Mouse (Mus musculus) splenic B cell, adult 2 months (primary cell): Measurements from ENCODE around the gene Tbc1d10c.

ENCODE experiments used
- DNase-seq: peaks from one replicate; pipeline ENCODE4 v3.0.0-alpha.2; 2011; ENCODE audit warnings: low read depth, low spot score
- H3K27me3 ChIP-seq: 2 replicates; pipeline ENCODE4 v1.6.1; 2012; ENCODE audit warnings: mild to moderate bottlenecking, low read length, moderate library complexity, mixed read lengths; ENCODE audit not compliant: control insufficient read depth, poor library complexity, insufficient read depth, severe bottlenecking
- H3K36me3 ChIP-seq: 2 replicates; pipeline ENCODE4 v1.6.1; 2012; ENCODE audit warnings: mild to moderate bottlenecking, low read length, moderate library complexity, mixed read lengths; ENCODE audit not compliant: control insufficient read depth, poor library complexity, insufficient read depth, severe bottlenecking

The Tbc1d10c gene

GRCm38 (mm10) chr19:4220957-4221743 lies 30.1 kb upstream of the Tbc1d10c start:
- DNase-seq, result peak; percentile 43
- Histone ChIP-seq H3K27me3 (no peaks in the 10 kb centered on the region), H3K36me3 (peaks cover 3% of the 10 kb centered on the region; the same call in 1 of the 2 replicates)

GRCm38 (mm10) chr19:4220416-4220815 lies 29.3 kb upstream of the Tbc1d10c start:
- DNase-seq, result no peak
- Histone ChIP-seq H3K27me3 (no peaks in the 10 kb centered on the region), H3K36me3 (peaks cover 3% of the 10 kb centered on the region; the same call in 1 of the 2 replicates)

GRCm38 (mm10) chr19:4219943-4220342 lies 28.9 kb upstream of the Tbc1d10c start:
- DNase-seq, result no peak
- Histone ChIP-seq H3K27me3 (no peaks in the 10 kb centered on the region), H3K36me3 (peaks cover 3% of the 10 kb centered on the region; the same call in 1 of the 2 replicates)

GRCm38 (mm10) chr19:4218784-4219183 lies 27.7 kb upstream of the Tbc1d10c start:
- DNase-seq, result peak; percentile 62
- Histone ChIP-seq H3K36me3 (peaks cover 3% of the 10 kb centered on the region; the same call in 1 of the 2 replicates), H3K27me3 (no peaks in the 10 kb centered on the region)

- no peaks in the 10 kb centered on the region for H3K27me3 ChIP-seq
- H3K36me3 ChIP-seq, result peaks cover 1% of the 10 kb centered on the region; the same call in 1 of the 2 replicates
- no peak for DNase-seq
Measured at GRCm38 (mm10) chr19:4218293-4218692, 27.2 kb upstream of the Tbc1d10c start.

- H3K36me3 ChIP-seq, result peaks cover 1% of the 10 kb centered on the region; the same call in 1 of the 2 replicates
- DNase-seq, result no peak
- H3K27me3 ChIP-seq, result no peaks in the 10 kb centered on the region
Measured at GRCm38 (mm10) chr19:4217855-4218254, 26.8 kb upstream of the Tbc1d10c start.

- no peak for DNase-seq
- Histone ChIP-seq H3K36me3 (no peaks in the 10 kb centered on the region; the same call in 1 of the 2 replicates), H3K27me3 (no peaks in the 10 kb centered on the region)
Measured at GRCm38 (mm10) chr19:4217140-4217539, 26.1 kb upstream of the Tbc1d10c start.

GRCm38 (mm10) chr19:4216041-4216685 lies 25.1 kb upstream of the Tbc1d10c start:
- Histone ChIP-seq H3K27me3 (no peaks in the 10 kb centered on the region), H3K36me3 (no peaks in the 10 kb centered on the region; the same call in 1 of the 2 replicates)
- DNase-seq, result peak; percentile 39

GRCm38 (mm10) chr19:4215451-4215840 lies 24.4 kb upstream of the Tbc1d10c start:
- no peaks in the 10 kb centered on the region; the same call in 1 of the 2 replicates for H3K36me3 ChIP-seq
- no peak for DNase-seq
- H3K27me3 ChIP-seq, result no peaks in the 10 kb centered on the region

- Histone ChIP-seq H3K36me3 (no peaks in the 10 kb centered on the region; the same call in 1 of the 2 replicates), H3K27me3 (no peaks in the 10 kb centered on the region)
- peak; percentile 46 for DNase-seq
Measured at GRCm38 (mm10) chr19:4214771-4215450, 23.8 kb upstream of the Tbc1d10c start.

GRCm38 (mm10) chr19:4214071-4214770 lies 23.1 kb upstream of the Tbc1d10c start, which contains the start of the genes Clcf1 and AC109138.7:
Gene Clcf1 (plus strand): TSS chr19:4214238.
Gene AC109138.7 (plus strand): TSS chr19:4214357.
- Histone ChIP-seq H3K36me3 (no peaks in the 10 kb centered on the region; the same call in 1 of the 2 replicates), H3K27me3 (no peaks in the 10 kb centered on the region)
- DNase-seq, result peak; percentile 89

- no peaks in the 10 kb centered on the region for H3K27me3 ChIP-seq
- DNase-seq, result no peak
- H3K36me3 ChIP-seq, result no peaks in the 10 kb centered on the region; the same call in 1 of the 2 replicates
Measured at GRCm38 (mm10) chr19:4213524-4213974, 22.5 kb upstream of the Tbc1d10c start.

GRCm38 (mm10) chr19:4211891-4212588 lies 21.0 kb upstream of the Tbc1d10c start:
- Histone ChIP-seq H3K36me3 (no peaks in the 10 kb centered on the region; the same call in 1 of the 2 replicates), H3K27me3 (no peaks in the 10 kb centered on the region)
- no peak for DNase-seq
